Mouse (Mus musculus) thymus, postnatal 14 days (tissue): ENCODE measurements at regions not wholly inside any gene's neighbourhood (a gene's known extent, or its start where the extent isn't known, plus 50 kb on each side); places are given as distances from the start of the nearest gene placed in this dataset.
"Not testable (repeated sequence)": the region's sequence is repeated elsewhere in the genome, so short reads cannot be mapped to it uniquely, and the experiment has no call there.

ENCODE experiments used
- DNase-seq: peaks from one replicate; pipeline ENCODE4 v3.0.0; 2021

- DNase-seq = no peak
Observed at GRCm38 (mm10) chr8:109320955-109321354, 172.9 kb upstream of the Pmfbp1 start.

DNA sequence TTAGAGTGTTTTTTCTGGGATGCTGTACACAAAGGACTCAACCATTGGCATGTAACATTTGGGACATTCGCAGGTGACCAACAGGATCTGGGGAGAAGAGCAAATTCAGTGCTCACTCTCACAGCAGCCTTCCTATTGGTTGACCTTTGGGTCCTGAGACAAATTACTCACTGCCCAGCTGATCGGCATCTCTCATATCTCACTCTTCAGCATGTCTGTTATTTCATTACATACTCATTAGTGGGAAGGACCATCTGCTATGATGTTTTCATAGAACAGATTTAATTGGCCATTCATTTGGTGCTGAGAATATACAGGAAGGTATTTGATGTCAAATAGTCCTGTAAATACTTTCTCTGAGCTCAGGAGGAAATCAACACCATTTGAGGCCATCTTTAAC, 170.5 kb upstream of the Pmfbp1 start:
- DNase-seq = no peak

- DNase-seq = no peak
Observed at GRCm38 (mm10) chr8:109324241-109324640, 169.6 kb upstream of the Pmfbp1 start.

DNA sequence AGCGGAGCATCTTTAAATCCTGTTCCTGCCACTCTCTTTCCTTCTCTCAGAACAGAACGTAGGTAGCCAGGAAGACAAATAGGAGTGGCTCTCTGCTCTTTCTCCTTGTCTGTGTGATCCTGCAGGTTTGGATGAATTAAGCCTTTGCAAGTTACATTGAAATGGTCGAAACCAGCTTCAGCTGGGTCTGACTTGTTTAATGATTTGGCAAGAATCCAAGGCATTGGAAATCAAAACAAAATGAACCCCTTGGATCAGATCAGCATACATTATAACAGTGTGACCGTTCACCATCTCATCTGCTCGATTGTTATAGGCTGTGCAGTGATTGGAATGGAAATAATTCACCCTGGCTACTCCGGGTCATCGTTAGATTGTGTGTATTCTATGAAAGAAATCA, 157.6 kb upstream of the Pmfbp1 start:
- no peak for DNase-seq

DNA sequence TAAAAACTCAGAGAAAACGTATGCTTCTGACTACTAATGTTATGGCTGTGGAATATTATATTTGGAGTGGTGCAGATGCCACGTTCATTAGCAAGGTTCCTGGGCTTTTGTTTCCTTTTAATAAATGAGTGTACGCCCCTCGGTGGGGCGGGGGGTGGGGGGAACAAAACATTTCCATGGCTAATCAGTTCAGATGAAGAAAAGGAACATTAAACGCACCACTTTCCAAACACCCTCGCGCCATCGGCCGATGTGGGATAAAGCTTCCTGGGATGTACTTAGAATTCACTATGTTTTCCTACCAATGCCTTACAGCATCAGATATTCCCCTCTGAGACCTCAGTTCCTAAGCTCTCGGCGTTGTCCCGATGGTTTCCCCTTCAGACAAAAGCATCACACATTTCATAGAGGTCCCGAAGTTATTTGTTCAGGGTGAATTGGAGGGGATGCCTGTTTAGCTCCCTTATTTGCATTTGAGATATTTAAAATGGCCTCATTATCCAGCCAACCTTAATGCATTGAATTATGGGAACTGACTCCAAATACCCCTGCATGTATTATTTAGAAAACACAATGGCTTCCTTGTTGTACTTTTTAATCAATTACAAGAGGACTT, 155.5 kb upstream of the Pmfbp1 start:
- DNase-seq = no peak

DNA sequence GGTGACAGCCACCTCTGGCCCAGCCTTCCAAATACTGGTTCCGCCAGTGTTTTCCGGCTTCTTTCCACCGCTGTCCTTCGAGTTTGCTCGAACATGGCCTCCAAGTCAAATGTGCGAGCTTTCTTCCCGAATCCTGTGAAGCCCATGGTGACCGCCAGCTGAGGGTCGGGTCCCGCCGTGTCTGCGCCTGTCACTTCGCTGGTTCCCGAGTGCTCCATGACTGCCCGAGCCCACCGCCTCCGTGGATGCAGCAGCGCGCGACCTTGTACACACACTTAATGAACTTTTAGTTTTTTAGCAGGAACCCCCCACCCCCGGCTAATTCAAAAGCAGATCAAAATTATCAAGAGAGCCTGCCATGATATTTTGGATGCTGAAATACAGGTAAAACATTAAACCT, 153.2 kb upstream of the Pmfbp1 start:
- DNase-seq = not testable (repeated sequence)

DNA sequence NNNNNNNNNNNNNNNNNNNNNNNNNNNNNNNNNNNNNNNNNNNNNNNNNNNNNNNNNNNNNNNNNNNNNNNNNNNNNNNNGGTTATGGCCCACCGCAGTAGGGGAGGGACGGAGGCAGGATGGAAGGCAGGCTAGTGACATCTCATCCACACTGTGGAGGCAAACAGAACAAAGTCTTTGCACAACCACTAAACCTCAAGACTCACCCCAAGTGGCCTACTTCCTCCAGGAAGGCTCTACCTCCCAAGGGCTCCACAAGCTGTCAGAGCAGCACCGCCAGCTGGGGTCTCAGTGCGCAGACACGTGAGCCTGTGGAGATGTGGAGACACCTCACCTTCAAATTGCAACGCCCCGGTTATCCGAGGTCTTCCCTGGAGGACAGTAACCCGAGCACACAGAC, 138.7 kb upstream of the Pmfbp1 start:
- DNase-seq = no peak

- no peak for DNase-seq
Observed at GRCm38 (mm10) chr8:109359396-109360051, 134.3 kb upstream of the Pmfbp1 start.

GRCm38 (mm10) chr8:109360081-109360715, 133.6 kb upstream of the Pmfbp1 start:
- no peak for DNase-seq

- DNase-seq = no peak
Observed at GRCm38 (mm10) chr8:109360904-109361303, 132.9 kb upstream of the Pmfbp1 start.

GRCm38 (mm10) chr8:109361575-109362361, 132.1 kb upstream of the Pmfbp1 start:
- no peak for DNase-seq

- DNase-seq = no peak
Observed at GRCm38 (mm10) chr8:109363185-109363845, 130.5 kb upstream of the Pmfbp1 start.

- no peak for DNase-seq
Observed at GRCm38 (mm10) chr8:109373977-109374376, 119.8 kb upstream of the Pmfbp1 start.

DNA sequence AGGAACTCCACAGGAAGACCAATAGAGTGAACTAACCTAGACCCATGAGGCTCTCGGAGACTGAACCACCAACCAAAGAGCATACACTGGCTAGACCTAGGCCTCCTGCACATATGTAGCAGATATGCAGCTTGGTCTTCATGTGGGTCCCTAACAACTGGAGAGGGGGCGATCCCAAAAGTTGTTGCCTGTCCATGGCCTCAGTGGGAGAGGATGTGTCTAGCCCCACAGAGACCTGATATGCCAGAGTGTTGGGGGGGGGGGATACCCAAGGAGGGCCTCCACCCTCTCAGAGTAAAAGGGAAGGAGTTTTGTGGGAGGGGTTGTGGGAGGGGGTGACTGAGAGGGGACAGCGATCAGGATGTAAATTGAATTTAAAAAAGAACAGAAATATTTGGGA, 108.9 kb upstream of the Pmfbp1 start:
- no peak for DNase-seq

DNA sequence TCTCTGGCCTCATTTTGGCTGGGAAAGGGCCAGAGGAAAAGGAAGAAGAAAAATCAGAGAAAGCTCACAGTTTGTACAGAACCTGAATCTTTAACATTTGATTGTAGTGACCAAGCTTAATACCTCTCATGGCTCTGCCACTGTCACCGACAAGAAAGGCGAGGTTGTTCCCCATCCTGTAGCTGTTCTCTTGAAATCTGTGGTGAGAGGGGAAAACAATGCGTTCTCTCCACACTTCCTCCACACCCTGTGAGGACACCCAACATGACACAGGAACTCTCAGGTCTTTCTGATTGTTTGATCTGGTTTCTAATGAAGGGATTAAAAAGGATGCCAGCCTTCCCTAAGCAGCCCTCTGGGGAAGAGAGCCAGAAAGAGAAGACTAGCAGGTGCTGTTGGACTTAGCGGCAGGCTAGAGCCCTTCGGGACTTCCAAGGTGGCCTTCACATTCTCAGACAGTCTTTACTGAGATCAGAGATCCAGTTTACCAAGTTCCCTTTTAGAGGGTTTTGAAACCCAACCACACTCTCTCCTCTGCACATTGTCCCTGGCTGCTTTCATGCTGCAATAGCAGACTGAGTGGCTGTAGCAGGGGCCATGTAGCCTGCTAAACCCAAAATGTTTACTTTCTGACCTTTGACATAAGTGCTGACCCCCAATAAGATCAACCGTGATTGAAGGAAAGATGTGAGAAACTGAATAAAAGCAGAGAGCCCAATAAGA, 98.5 kb upstream of the Pmfbp1 start:
- no peak for DNase-seq

- DNase-seq = no peak
Observed at GRCm38 (mm10) chr8:109399616-109400015, 94.2 kb upstream of the Pmfbp1 start.

- no peak for DNase-seq
Observed at GRCm38 (mm10) chr8:109400192-109400591, 93.6 kb upstream of the Pmfbp1 start.

DNA sequence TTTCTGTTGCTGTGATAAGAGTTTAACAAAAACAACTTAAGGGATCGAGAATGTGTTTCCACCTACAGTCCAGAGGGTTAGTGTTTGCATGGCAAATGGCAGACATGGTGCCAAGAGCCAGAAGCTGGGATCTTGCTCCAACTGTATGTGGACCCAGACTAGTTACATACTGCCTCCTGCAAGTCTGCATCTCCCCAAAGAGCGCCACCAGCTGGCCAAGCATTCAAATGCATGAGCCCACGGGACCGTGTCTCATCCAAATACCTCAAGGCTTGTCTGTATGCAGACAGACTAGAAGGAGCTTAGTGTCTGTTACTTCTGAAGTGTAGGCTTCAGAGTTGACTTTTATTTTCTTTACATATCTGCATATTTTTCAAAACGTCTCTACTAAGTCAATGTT, 85.9 kb upstream of the Pmfbp1 start:
- no peak for DNase-seq

- DNase-seq = no peak
Observed at GRCm38 (mm10) chr8:109410531-109410930, 83.3 kb upstream of the Pmfbp1 start.

GRCm38 (mm10) chr8:109413386-109413785, 80.4 kb upstream of the Pmfbp1 start:
- no peak for DNase-seq

DNA sequence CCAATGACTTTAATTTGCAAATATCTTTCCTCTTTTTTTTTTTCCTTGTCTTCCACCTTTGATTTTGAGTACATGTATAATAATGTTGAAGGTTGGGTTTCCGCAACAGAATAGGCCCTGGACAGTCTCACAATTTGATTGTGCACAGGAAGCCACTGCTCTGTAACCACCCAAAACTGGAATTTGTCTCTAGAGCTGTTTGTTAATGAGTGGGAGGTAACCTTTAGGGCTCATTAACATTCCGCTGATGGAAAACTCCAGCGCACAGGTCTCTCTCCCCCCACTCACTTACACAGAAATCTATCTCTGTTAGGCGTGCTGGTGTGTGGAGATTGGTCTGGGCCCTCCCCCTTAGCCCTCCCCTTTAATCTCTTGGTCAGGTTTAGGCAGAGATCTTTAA, 78.5 kb upstream of the Pmfbp1 start:
- no peak for DNase-seq

DNA sequence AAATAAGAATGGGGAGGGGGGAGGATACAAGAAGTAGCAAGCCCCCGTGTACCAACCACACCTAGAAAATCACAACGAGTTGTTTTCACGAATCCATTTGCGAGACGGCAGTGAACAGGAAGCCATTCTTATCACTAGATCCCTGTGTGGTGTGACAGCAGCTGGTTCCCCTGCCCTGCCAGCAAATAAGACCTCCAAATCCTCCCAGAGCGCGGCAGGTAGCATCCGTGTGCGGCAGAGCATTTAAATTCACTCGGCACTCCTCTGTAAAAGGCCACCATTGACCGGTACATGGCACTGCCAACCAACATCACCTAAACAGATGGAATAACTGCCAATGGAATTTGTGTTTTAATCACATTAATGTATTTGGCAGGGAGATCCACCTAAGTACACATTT, 77.9 kb upstream of the Pmfbp1 start:
- no peak for DNase-seq
